Mouse (Mus musculus): Measurements from ENCODE around the gene Zbed5. TPM values are rescaled to one million over a fixed set of nuclear protein-coding genes. Genes with fewer than 3 reads are reported as not detected.
"Not testable (repeated sequence)": the region's sequence is repeated elsewhere in the genome, so short reads cannot be mapped to it uniquely, and the experiment has no call there.

The Zbed5 gene
- polyA plus RNA-seq, 1 experiment from 2014 or later, result 9.8 TPM

DNA sequence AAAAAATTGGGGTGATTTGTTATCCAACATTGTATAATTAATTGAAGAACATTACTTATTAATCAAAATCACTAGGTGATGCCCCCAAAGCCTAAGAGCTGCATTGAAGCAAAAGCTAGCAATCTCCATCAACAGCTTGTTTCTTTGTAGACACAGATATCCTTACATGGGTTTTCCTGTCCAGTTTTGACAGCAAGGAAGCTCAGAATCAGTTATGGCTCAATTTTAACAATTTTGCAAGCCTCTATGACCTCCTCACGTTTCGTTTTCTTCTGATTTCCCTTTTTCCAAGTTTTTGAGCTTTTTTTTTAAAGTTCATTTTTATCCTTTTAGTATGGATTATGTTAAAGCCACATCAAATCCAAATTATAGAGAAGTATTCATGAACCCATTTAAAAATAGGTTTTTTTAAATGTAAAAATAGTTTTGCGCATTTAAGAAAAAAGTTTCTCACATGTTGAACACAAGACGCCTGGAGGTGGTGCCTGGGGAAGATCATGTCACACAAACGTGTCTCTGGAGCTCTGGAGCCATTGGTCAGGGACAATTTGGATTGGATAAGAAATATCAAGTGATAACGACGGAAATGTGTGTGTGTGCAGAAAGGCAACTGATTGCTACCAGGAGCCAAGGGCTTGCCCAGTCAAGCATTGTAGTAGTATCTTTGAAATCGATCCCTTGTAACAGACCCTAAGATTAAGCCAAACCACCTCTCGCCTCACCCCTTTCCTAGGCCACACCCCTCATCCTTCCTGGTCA is 45.4 kb downstream of the Zbed5 start:
- ATAC-seq (ENCODE audit: low FRiP score, low read depth), result peak; percentile 43
- H3K4me3 ChIP-seq, result peak overlapping the region; percentile 94
- H3K9ac ChIP-seq, result 0 out of 2 replicates have a peak overlapping the region, but pooled peaks have one; percentile 35
- H3K27me3 ChIP-seq, result no peaks in the 10 kb centered on the region
- H3K4me1 ChIP-seq, result peaks cover 10% of the 10 kb centered on the region
- WGBS, result 6% methylated on average over 9 of the region's 9 CpGs
- peak overlapping the region; percentile 60 for H3K4me2 ChIP-seq (replicated peaks)
- no peak overlapping the region for H3K27ac ChIP-seq
- peaks cover 10% of the 10 kb centered on the region for H3K36me3 ChIP-seq
- H3K9me3 ChIP-seq, result no peaks in the 10 kb centered on the region

DNA sequence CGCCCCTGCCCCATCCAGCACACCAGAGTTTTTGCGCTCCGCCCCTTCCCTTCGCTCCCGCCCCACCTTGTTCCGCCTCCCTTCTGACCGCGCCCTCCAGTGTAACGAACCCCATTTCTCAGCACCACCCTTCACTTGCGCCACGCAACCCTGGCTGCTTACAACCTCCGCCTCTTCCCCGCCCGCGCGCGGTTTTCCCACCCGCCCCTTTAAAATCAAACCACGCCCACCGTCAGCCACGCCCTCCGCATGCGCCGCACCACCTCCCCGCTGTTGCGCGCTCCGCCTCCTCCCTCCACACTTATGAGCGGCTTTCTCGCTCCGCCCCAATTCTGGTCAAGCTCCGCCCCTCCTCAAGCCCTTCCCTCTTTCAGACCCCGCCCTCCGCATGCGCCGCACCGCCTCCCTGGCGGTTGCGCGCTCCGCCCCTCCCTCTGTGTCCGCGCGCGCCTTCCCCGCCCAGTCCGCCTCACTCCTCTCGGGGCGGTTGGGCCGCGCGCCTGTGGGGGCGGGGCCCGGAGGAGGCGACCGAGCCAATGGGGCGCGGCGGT is 46.0 kb downstream of the Zbed5 start, which contains the start of gene Vkorc1l1:
Gene Vkorc1l1 (plus strand): TSS at position 476 of the 551 bp plus-strand sequence.
- peak within 1 kb of the TSS; percentile 86 for H3K4me2 ChIP-seq (replicated peaks)
- peak within 1 kb of the TSS; percentile 94 for H3K4me3 ChIP-seq
- H3K9ac ChIP-seq, result peak within 1 kb of the TSS; percentile 94
- H3K27ac ChIP-seq, result peak within 1 kb of the TSS; percentile 52; the same call in 1 of the 2 replicates
- H3K9me3 ChIP-seq, result no peaks in the 10 kb centered on the region
- H3K36me3 ChIP-seq, result peaks cover 10% of the 10 kb centered on the region
- peak; percentile 99 for ATAC-seq (ENCODE audit: low FRiP score, low read depth)
- 1% methylated on average over 47 of the region's 59 CpGs for WGBS
- H3K4me1 ChIP-seq, result peaks cover 10% of the 10 kb centered on the region
- no peaks in the 10 kb centered on the region for H3K27me3 ChIP-seq

DNA sequence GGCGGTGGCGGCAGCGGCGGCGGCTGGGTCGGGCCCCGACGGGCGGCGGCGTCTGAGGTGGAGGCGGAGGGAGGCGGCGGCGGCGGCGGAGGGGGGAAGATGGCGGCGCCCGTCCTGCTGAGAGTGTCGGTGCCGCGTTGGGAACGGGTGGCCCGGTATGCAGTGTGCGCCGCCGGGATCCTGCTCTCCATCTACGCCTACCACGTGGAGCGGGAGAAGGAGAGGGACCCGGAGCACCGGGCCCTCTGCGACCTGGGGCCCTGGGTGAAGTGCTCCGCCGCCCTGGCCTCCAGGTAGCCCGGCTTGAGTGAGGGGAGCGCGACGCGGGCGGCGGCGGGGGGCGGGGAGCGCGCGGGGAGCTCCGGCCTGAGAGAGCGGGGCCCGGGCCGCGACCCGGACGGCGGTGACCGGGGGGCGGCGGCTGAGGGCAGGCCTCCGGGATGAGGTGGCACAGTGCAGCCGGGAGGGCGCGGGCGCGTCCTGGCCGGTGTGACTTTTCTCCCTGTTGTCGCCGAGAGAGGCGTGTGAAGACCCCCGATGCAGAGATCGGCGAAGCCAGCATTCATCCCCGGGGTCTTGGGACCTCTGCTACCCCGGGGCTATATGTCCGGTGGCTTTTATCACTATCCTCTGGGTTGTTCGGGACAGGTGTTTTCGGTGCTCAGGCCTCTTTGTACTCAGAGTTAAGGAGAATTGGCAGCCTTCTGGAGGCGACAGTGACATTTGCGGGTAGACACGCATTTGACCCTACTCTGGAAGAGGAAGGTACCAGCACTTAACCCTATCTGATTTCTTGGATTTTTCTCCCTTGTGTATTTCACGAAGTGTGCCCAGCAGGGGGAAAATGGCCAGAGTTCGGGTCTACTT is 46.8 kb downstream of the Zbed5 start:
- Histone ChIP-seq H3K4me1 (peaks cover 10% of the 10 kb centered on the region), H3K4me2 (replicated peaks) (peak overlapping the region; percentile 86), H3K27ac (peak overlapping the region; percentile 52; the same call in 1 of the 2 replicates), H3K4me3 (peak overlapping the region; percentile 94), H3K9ac (peak overlapping the region; percentile 94)
- not testable (repeated sequence) for H3K27me3 ChIP-seq, H3K9me3 ChIP-seq, H3K36me3 ChIP-seq
- WGBS, result under 1% methylated on average over 42 of the region's 82 CpGs
- ATAC-seq (ENCODE audit: low FRiP score, low read depth), result peak; percentile 38

DNA sequence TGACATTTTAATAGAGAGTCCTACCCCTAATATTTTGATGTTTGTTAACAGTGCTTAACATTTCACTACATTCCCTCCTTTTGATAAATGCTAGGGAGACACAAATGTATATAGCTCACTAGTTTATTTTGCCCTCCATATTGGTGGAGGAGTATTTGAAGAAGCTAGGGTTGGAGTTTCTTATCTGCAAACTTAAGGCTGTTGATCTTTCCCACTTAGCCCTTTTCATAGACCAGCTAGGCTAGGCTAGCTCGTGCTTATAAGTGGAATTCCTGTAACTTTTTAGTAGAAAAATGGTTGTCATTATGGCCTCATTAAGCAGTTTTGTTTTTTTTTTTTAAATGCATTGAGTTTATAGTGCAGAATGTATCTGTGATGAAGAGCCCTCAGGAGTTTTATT is 47.9 kb downstream of the Zbed5 start:
- H3K36me3 ChIP-seq, result peaks cover 10% of the 10 kb centered on the region
- WGBS, result 80% methylated on average over 1 of the region's 1 CpGs
- no peak overlapping the region for H3K27ac ChIP-seq
- peak overlapping the region; percentile 28; the same call in 1 of the 2 replicates for H3K4me2 ChIP-seq (replicated peaks)
- no peaks in the 10 kb centered on the region for H3K27me3 ChIP-seq
- no peak overlapping the region for H3K4me3 ChIP-seq
- H3K4me1 ChIP-seq, result peaks cover 10% of the 10 kb centered on the region
- no peak overlapping the region for H3K9ac ChIP-seq
- H3K9me3 ChIP-seq, result no peaks in the 10 kb centered on the region
- ATAC-seq (ENCODE audit: low FRiP score, low read depth), result no peak

DNA sequence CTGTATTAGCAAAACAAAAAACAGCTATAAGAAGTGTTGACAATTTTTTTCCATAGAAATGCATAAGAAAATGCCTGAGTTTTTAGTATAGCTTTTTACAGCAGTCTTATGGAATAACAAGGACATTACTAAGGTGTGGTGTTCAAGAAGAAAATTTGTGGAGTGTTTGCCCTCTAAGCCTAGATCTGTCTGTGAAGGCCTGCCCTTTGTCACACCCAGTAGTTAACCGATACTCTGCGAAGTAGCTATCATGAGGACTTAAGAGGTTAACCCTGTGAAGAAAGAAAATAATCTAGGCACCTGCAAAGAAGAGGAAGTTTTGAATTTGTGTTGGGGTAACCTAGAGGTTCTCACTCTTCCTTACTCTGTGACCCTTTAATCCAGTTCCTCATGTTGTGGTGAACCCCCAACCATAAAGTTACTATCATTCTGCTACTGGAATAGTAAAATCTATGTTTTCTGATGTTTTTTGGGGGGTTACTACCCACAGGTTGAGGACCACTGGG is 52.1 kb downstream of the Zbed5 start:
- Histone ChIP-seq H3K4me2 (replicated peaks) (no peak overlapping the region), H3K27ac (no peak overlapping the region), H3K9me3 (no peaks in the 10 kb centered on the region), H3K27me3 (no peaks in the 10 kb centered on the region), H3K9ac (no peak overlapping the region), H3K4me1 (peaks cover 10% of the 10 kb centered on the region), H3K4me3 (no peak overlapping the region), H3K36me3 (peaks cover 10% of the 10 kb centered on the region)
- no peak for ATAC-seq (ENCODE audit: low FRiP score, low read depth)
- WGBS, result 89% methylated on average over 2 of the region's 2 CpGs

DNA sequence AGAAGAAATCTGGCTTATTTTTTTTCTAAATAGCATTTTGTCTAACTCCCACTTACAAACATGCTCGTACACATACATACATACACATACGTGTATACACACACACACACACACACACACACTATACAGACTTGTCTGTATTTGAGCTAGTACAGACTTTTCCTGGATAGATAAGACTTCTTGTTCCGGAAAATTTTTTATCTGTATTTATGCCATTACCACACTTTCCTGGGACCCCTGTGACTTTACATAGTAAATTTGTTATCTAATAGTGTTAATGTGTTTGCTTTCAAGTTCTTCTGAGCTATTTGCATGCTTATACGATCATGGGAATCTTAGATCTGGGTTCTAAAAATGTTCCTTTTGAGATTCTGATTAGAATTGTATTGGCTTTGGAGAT is 56.6 kb downstream of the Zbed5 start:
- ATAC-seq (ENCODE audit: low FRiP score, low read depth), result no peak
- Histone ChIP-seq H3K4me3 (no peak overlapping the region), H3K4me1 (no peaks in the 10 kb centered on the region), H3K4me2 (replicated peaks) (no peak overlapping the region), H3K9ac (no peak overlapping the region), H3K9me3 (no peaks in the 10 kb centered on the region), H3K27me3 (no peaks in the 10 kb centered on the region), H3K27ac (no peak overlapping the region), H3K36me3 (0 out of 2 replicates have a peak, but pooled peaks cover 1% of the 10 kb centered on the region)
- WGBS, result 97% methylated on average over 4 of the region's 4 CpGs

Other genes with a start within 250 kb of the Zbed5 start
- 6.8 and 6.9 TPM in 2 replicates for gene Zfp11, start 225.6 kb upstream of the Zbed5 start, polyA plus RNA-seq (2015; fragmentation: Nextera tagmentation; extraction: Ambion mirVana)
- gene Sept14, start 187.2 kb upstream of the Zbed5 start, polyA plus RNA-seq (2015; fragmentation: Nextera tagmentation; extraction: Ambion mirVana), result not detected in 2 replicates
- 199 and 219 TPM in 2 replicates for gene Mrps17, start 180.2 kb upstream of the Zbed5 start, polyA plus RNA-seq (2015; fragmentation: Nextera tagmentation; extraction: Ambion mirVana)
- gene Nipsnap2, start 170.7 kb upstream of the Zbed5 start, polyA plus RNA-seq (2015; fragmentation: Nextera tagmentation; extraction: Ambion mirVana), result 119 and 130 TPM in 2 replicates
- gene Psph, start 108.3 kb upstream of the Zbed5 start, polyA plus RNA-seq (2015; fragmentation: Nextera tagmentation; extraction: Ambion mirVana), result 26.1 and 28.5 TPM in 2 replicates
- gene Sumf2, start 48.7 kb upstream of the Zbed5 start, polyA plus RNA-seq (2015; fragmentation: Nextera tagmentation; extraction: Ambion mirVana), result 79.8 and 85.3 TPM in 2 replicates
- gene Chchd2, start 8.3 kb upstream of the Zbed5 start, polyA plus RNA-seq (2015; fragmentation: Nextera tagmentation; extraction: Ambion mirVana), result 951 and 990 TPM in 2 replicates
- gene Phkg1, start 2.8 kb downstream of the Zbed5 start, polyA plus RNA-seq (2015; fragmentation: Nextera tagmentation; extraction: Ambion mirVana), result 0.32 and 0.36 TPM in 2 replicates
- 4.9 and 5.1 TPM in 2 replicates for gene Nupr1l, start 12.8 kb downstream of the Zbed5 start, polyA plus RNA-seq (2015; fragmentation: Nextera tagmentation; extraction: Ambion mirVana)
- gene Vkorc1l1, start 46.2 kb downstream of the Zbed5 start, polyA plus RNA-seq (2015; fragmentation: Nextera tagmentation; extraction: Ambion mirVana), result 26.9 and 28.7 TPM in 2 replicates
- gene Gusb, start 107.3 kb downstream of the Zbed5 start, polyA plus RNA-seq (2015; fragmentation: Nextera tagmentation; extraction: Ambion mirVana), result 43.4 and 45.3 TPM in 2 replicates
- 32.1 and 33.6 TPM in 2 replicates for gene Asl, start 133.5 kb downstream of the Zbed5 start, polyA plus RNA-seq (2015; fragmentation: Nextera tagmentation; extraction: Ambion mirVana)
- 45.6 and 47.3 TPM in 2 replicates for gene Crcp, start 133.6 kb downstream of the Zbed5 start, polyA plus RNA-seq (2015; fragmentation: Nextera tagmentation; extraction: Ambion mirVana)
- 99.2 and 104 TPM in 2 replicates for gene Tpst1, start 177.6 kb downstream of the Zbed5 start, polyA plus RNA-seq (2015; fragmentation: Nextera tagmentation; extraction: Ambion mirVana)
- gene Kctd7, start 249.1 kb downstream of the Zbed5 start, polyA plus RNA-seq (2015; fragmentation: Nextera tagmentation; extraction: Ambion mirVana), result 6.7 and 7.0 TPM in 2 replicates